Mouse (Mus musculus): ENCODE data around the gene Ddx25. TPM values are rescaled to one million over a fixed set of nuclear protein-coding genes. Genes with fewer than 3 reads are reported as not detected.

Gene Ddx25
- polyA plus RNA-seq, 1 experiment from 2014 or later: 29.3 TPM

GRCm38 (mm10) chr9:35564536-35565240, 6.4 kb upstream of the Ddx25 start:
- no peak for DNase-seq (ENCODE audit: low spot score)
- no peaks in the 10 kb centered on the region for H3K27me3 ChIP-seq (ENCODE audit: control insufficient read depth, insufficient read depth, low read length)
- H3K27ac ChIP-seq: no peak overlapping the region
- no peak overlapping the region for H3K4me3 ChIP-seq (replicated peaks; ENCODE audit: low read length)
- no peaks in the 10 kb centered on the region for H3K9me3 ChIP-seq (ENCODE audit: control insufficient read depth, low read length)
- H3K4me2 ChIP-seq (replicated peaks): no peak overlapping the region
- ATAC-seq (ENCODE audit: low FRiP score): no peak
- H3K4me1 ChIP-seq (replicated peaks; ENCODE audit: control insufficient read depth, insufficient read depth, low read length): peaks cover 13% of the 10 kb centered on the region
- H3K36me3 ChIP-seq (replicated peaks; ENCODE audit: control insufficient read depth, insufficient read depth): peaks cover 55% of the 10 kb centered on the region
- H3K9ac ChIP-seq: no peak overlapping the region
- 95% methylated on average over 5 of the region's 5 CpGs for WGBS

- Histone ChIP-seq H3K27ac (no peak overlapping the region), H3K27me3 (ENCODE audit: control insufficient read depth, insufficient read depth, low read length) (no peaks in the 10 kb centered on the region), H3K9me3 (ENCODE audit: control insufficient read depth, low read length) (no peaks in the 10 kb centered on the region), H3K36me3 (replicated peaks; ENCODE audit: control insufficient read depth, insufficient read depth) (peaks cover 40% of the 10 kb centered on the region), H3K4me1 (replicated peaks; ENCODE audit: control insufficient read depth, insufficient read depth, low read length) (peaks cover 16% of the 10 kb centered on the region), H3K9ac (no peak overlapping the region), H3K4me3 (replicated peaks; ENCODE audit: low read length) (no peak overlapping the region), H3K4me2 (replicated peaks) (no peak overlapping the region)
- WGBS: 91% methylated on average over 6 of the region's 6 CpGs
- ATAC-seq (ENCODE audit: low FRiP score): no peak
- no peak for DNase-seq (ENCODE audit: low spot score)
These were observed 3.3 kb upstream of the Ddx25 start for GRCm38 (mm10) chr9:35561583-35561982.

GRCm38 (mm10) chr9:35561076-35561475, 2.7 kb upstream of the Ddx25 start:
- Histone ChIP-seq H3K36me3 (replicated peaks; ENCODE audit: control insufficient read depth, insufficient read depth) (peaks cover 35% of the 10 kb centered on the region), H3K27ac (no peak overlapping the region), H3K27me3 (ENCODE audit: control insufficient read depth, insufficient read depth, low read length) (no peaks in the 10 kb centered on the region), H3K9me3 (ENCODE audit: control insufficient read depth, low read length) (no peaks in the 10 kb centered on the region), H3K4me1 (replicated peaks; ENCODE audit: control insufficient read depth, insufficient read depth, low read length) (peaks cover 16% of the 10 kb centered on the region), H3K4me2 (replicated peaks) (no peak overlapping the region), H3K9ac (no peak overlapping the region), H3K4me3 (replicated peaks; ENCODE audit: low read length) (no peak overlapping the region)
- 96% methylated on average over 11 of the region's 11 CpGs for WGBS
- DNase-seq (ENCODE audit: low spot score) (no peak), ATAC-seq (ENCODE audit: low FRiP score) (no peak)

- Histone ChIP-seq H3K9me3 (ENCODE audit: control insufficient read depth, low read length) (no peaks in the 10 kb centered on the region), H3K27me3 (ENCODE audit: control insufficient read depth, insufficient read depth, low read length) (no peaks in the 10 kb centered on the region), H3K36me3 (replicated peaks; ENCODE audit: control insufficient read depth, insufficient read depth) (peaks cover 17% of the 10 kb centered on the region), H3K27ac (peak overlapping the region; percentile 87), H3K4me1 (replicated peaks; ENCODE audit: control insufficient read depth, insufficient read depth, low read length) (peaks cover 16% of the 10 kb centered on the region), H3K4me2 (replicated peaks) (peak overlapping the region; percentile 93), H3K9ac (peak overlapping the region; percentile 75), H3K4me3 (replicated peaks; ENCODE audit: low read length) (peak overlapping the region; percentile 55)
- WGBS: 2% methylated on average over 31 of the region's 31 CpGs
- DNase-seq (ENCODE audit: low spot score): peak; percentile 95
- ATAC-seq (ENCODE audit: low FRiP score): peak; percentile 88
These were observed 922 bp upstream of the Ddx25 start for GRCm38 (mm10) chr9:35559009-35559890.

- H3K27ac ChIP-seq: no peak overlapping the region
- DNase-seq (ENCODE audit: low spot score): no peak
These were observed 1.7 kb downstream of the Ddx25 start for GRCm38 (mm10) chr9:35556494-35557102.

GRCm38 (mm10) chr9:35548455-35548854, 9.9 kb downstream of the Ddx25 start:
- H3K27me3 ChIP-seq (ENCODE audit: control insufficient read depth, insufficient read depth, low read length): no peaks in the 10 kb centered on the region
- H3K4me3 ChIP-seq (replicated peaks; ENCODE audit: low read length): no peak overlapping the region
- DNase-seq (ENCODE audit: low spot score): no peak
- no peak overlapping the region for H3K9ac ChIP-seq
- no peaks in the 10 kb centered on the region for H3K4me1 ChIP-seq (replicated peaks; ENCODE audit: control insufficient read depth, insufficient read depth, low read length)
- H3K36me3 ChIP-seq (replicated peaks; ENCODE audit: control insufficient read depth, insufficient read depth): peaks cover 59% of the 10 kb centered on the region
- no peak overlapping the region for H3K4me2 ChIP-seq (replicated peaks)
- no peak for ATAC-seq (ENCODE audit: low FRiP score)
- no peaks in the 10 kb centered on the region for H3K9me3 ChIP-seq (ENCODE audit: control insufficient read depth, low read length)
- 76% methylated on average over 9 of the region's 9 CpGs for WGBS
- no peak overlapping the region for H3K27ac ChIP-seq

More at GRCm38 (mm10) chr9:35556494-35557102, 1.7 kb downstream of the Ddx25 start:
- no peaks in the 10 kb centered on the region for H3K27me3 ChIP-seq (ENCODE audit: control insufficient read depth, insufficient read depth, low read length)
- no peak overlapping the region for H3K9ac ChIP-seq
- H3K9me3 ChIP-seq (ENCODE audit: control insufficient read depth, low read length): no peaks in the 10 kb centered on the region
- H3K4me3 ChIP-seq (replicated peaks; ENCODE audit: low read length): no peak overlapping the region
- no peak for ATAC-seq (ENCODE audit: low FRiP score)
- no peak overlapping the region for H3K4me2 ChIP-seq (replicated peaks)
- H3K4me1 ChIP-seq (replicated peaks; ENCODE audit: control insufficient read depth, insufficient read depth, low read length): peaks cover 16% of the 10 kb centered on the region
- WGBS: 79% methylated on average over 12 of the region's 12 CpGs
- peaks cover 16% of the 10 kb centered on the region for H3K36me3 ChIP-seq (replicated peaks; ENCODE audit: control insufficient read depth, insufficient read depth)

- H3K9ac ChIP-seq: no peak overlapping the region
- no peak for ATAC-seq (ENCODE audit: low FRiP score)
- no peaks in the 10 kb centered on the region for H3K4me1 ChIP-seq (replicated peaks; ENCODE audit: control insufficient read depth, insufficient read depth, low read length)
- H3K27me3 ChIP-seq (ENCODE audit: control insufficient read depth, insufficient read depth, low read length): no peaks in the 10 kb centered on the region
- 82% methylated on average over 9 of the region's 9 CpGs for WGBS
- H3K27ac ChIP-seq: no peak overlapping the region
- H3K9me3 ChIP-seq (ENCODE audit: control insufficient read depth, low read length): no peaks in the 10 kb centered on the region
- H3K36me3 ChIP-seq (replicated peaks; ENCODE audit: control insufficient read depth, insufficient read depth): peaks cover 59% of the 10 kb centered on the region
- H3K4me3 ChIP-seq (replicated peaks; ENCODE audit: low read length): no peak overlapping the region
- no peak overlapping the region for H3K4me2 ChIP-seq (replicated peaks)
- DNase-seq (ENCODE audit: low spot score): no peak
These were observed 11.6 kb downstream of the Ddx25 start for GRCm38 (mm10) chr9:35546745-35547144.

GRCm38 (mm10) chr9:35545704-35546103, 12.6 kb downstream of the Ddx25 start:
- 79% methylated on average over 12 of the region's 12 CpGs for WGBS
- peaks cover 63% of the 10 kb centered on the region for H3K36me3 ChIP-seq (replicated peaks; ENCODE audit: control insufficient read depth, insufficient read depth)
- no peak for DNase-seq (ENCODE audit: low spot score)

GRCm38 (mm10) chr9:35544666-35545065, 13.7 kb downstream of the Ddx25 start:
- Histone ChIP-seq H3K27me3 (ENCODE audit: control insufficient read depth, insufficient read depth, low read length) (no peaks in the 10 kb centered on the region), H3K9me3 (ENCODE audit: control insufficient read depth, low read length) (no peaks in the 10 kb centered on the region), H3K9ac (no peak overlapping the region), H3K4me1 (replicated peaks; ENCODE audit: control insufficient read depth, insufficient read depth, low read length) (no peaks in the 10 kb centered on the region), H3K4me3 (replicated peaks; ENCODE audit: low read length) (no peak overlapping the region), H3K36me3 (replicated peaks; ENCODE audit: control insufficient read depth, insufficient read depth) (peaks cover 68% of the 10 kb centered on the region), H3K4me2 (replicated peaks) (no peak overlapping the region), H3K27ac (no peak overlapping the region)
- WGBS: 75% methylated on average over 2 of the region's 2 CpGs
- no peak for ATAC-seq (ENCODE audit: low FRiP score)
- no peak for DNase-seq (ENCODE audit: low spot score)

More at GRCm38 (mm10) chr9:35545704-35546103, 12.6 kb downstream of the Ddx25 start:
- Histone ChIP-seq H3K4me3 (replicated peaks; ENCODE audit: low read length) (no peak overlapping the region), H3K27ac (no peak overlapping the region), H3K27me3 (ENCODE audit: control insufficient read depth, insufficient read depth, low read length) (no peaks in the 10 kb centered on the region), H3K4me2 (replicated peaks) (no peak overlapping the region), H3K9ac (no peak overlapping the region), H3K9me3 (ENCODE audit: control insufficient read depth, low read length) (no peaks in the 10 kb centered on the region), H3K4me1 (replicated peaks; ENCODE audit: control insufficient read depth, insufficient read depth, low read length) (no peaks in the 10 kb centered on the region)
- no peak for ATAC-seq (ENCODE audit: low FRiP score)

Data from hindbrain, embryonic 14.5 days (tissue).